Mouse (Mus musculus) bone marrow, adult 2 months (tissue): ENCODE data around the gene Borcs8.

Experiments
- CTCF ChIP-seq: fragments of 200-500 bp; IDR thresholded peaks from 2 replicates; pipeline ENCODE4 v1.5.1; 2011; ENCODE audit warnings: low read length, control low read depth; ENCODE audit not compliant: control insufficient read depth, insufficient read depth
- POLR2A ChIP-seq: fragments of 200-500 bp; IDR thresholded peaks from 2 replicates; pipeline ENCODE4 v1.6.1; 2011; ENCODE audit warnings: low read depth, mild to moderate bottlenecking, control low read depth, low read length, borderline replicate concordance; ENCODE audit not compliant: control insufficient read depth

DNA sequence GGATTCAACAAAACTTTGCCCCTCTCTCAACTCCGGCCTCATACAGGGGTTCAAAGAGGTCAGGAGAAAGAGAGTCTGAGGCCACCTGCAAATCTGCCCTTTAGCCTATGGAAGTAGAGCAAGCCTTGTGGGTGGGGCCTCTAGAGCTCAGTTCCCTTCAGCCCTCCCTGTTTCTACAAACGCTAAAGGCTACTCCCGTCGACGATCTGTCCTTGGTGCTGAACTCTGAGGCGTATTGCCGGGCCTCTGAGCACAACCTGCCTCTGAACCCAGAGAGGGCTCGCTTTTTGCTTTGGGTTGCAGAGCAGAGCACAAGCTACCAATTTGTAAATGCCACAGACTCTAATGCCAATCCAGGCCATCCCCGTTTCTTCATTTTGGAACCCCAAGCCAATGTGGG, 21.7 kb upstream of the Borcs8 start:
- TF ChIP-seq POLR2A (no peak), CTCF (no peak)
